Mouse (Mus musculus) adrenal gland, adult 10 weeks (tissue): ENCODE measurements around the gene Ms4a4d. TPM values are rescaled to one million over a fixed set of nuclear protein-coding genes. Genes with fewer than 3 reads are reported as not detected.

Experiments used
- polyA plus RNA-seq: library from polyadenylated mRNA; stranded (reverse); fragments of 350-450 nt; fragmentation: Illumina TruSeq; extraction: RNeasy Lipid Tissue Mini Kit (QIAGEN cat#74804); gene quantifications from one replicate; pipeline ENCODE4 v1.2.3, GENCODE M21; 2014; ENCODE audit warnings: low read depth, low replicate concordance

Ms4a4d gene
- polyA plus RNA-seq: 19.2 TPM

GRCm38 (mm10) chr19:11536593-11536992 lies at the start of gene Ms4a4d:
Ms4a4d (plus strand) TSS chr19:11536801.

GRCm38 (mm10) chr19:11516246-11516645 lies 20.4 kb upstream of the Ms4a4d start, which contains the start of gene Ms4a6b:
Ms4a6b (plus strand) TSS chr19:11516512.

GRCm38 (mm10) chr19:11604603-11605002 lies 68.0 kb downstream of the Ms4a4d start, which contains the start of gene Ms4a6d:
Ms4a6d (minus strand) TSS chr19:11604849.

Other genes starting within 250 kb of the Ms4a4d start
- gene Ms4a14, start 222.3 kb upstream of the Ms4a4d start, polyA plus RNA-seq: 0.93 TPM
- 12.4 TPM for gene Ms4a7, start 200.7 kb upstream of the Ms4a4d start, polyA plus RNA-seq
- 17.1 TPM for gene Ms4a4a, start 161.3 kb upstream of the Ms4a4d start, polyA plus RNA-seq
- gene Ms4a4c, start 132.0 kb upstream of the Ms4a4d start, polyA plus RNA-seq: 8.2 TPM
- 3.3 TPM for gene Ms4a4b, start 93.2 kb upstream of the Ms4a4d start, polyA plus RNA-seq
- 37.9 TPM for gene Ms4a6c, start 67.4 kb upstream of the Ms4a4d start, polyA plus RNA-seq
- gene Gm8369, start 50.9 kb upstream of the Ms4a4d start, polyA plus RNA-seq: 0.82 TPM
- 22.9 TPM for gene Ms4a6b, start 20.3 kb upstream of the Ms4a4d start, polyA plus RNA-seq
- gene Ms4a6d, start 68.0 kb downstream of the Ms4a4d start, polyA plus RNA-seq: 18.7 TPM
- 0.64 TPM for gene Ms4a2, start 86.9 kb downstream of the Ms4a4d start, polyA plus RNA-seq
- gene Ms4a3, start 104.0 kb downstream of the Ms4a4d start, polyA plus RNA-seq: not detected
- 3.6 TPM for gene Oosp2, start 123.8 kb downstream of the Ms4a4d start, polyA plus RNA-seq
- gene Oosp1, start 154.3 kb downstream of the Ms4a4d start, polyA plus RNA-seq: 3.4 TPM
- not detected for gene Oosp3, start 160.3 kb downstream of the Ms4a4d start, polyA plus RNA-seq
- gene Gif, start 210.8 kb downstream of the Ms4a4d start, polyA plus RNA-seq: not detected
- 58.3 TPM for gene Mrpl16, start 233.6 kb downstream of the Ms4a4d start, polyA plus RNA-seq